Mouse (Mus musculus) 3134 (cell line): ENCODE results near the gene Tbkbp1.

ENCODE experiments used
- DNase-seq: peaks from one replicate; pipeline ENCODE4 v3.0.0-alpha.2; 2011; ENCODE audit warnings: low spot score; ENCODE audit not compliant: insufficient read length; ENCODE audit errors: extremely low read depth

The Tbkbp1 gene

GRCm38 (mm10) chr11:97160341-97160740 is 9.0 kb upstream of the Tbkbp1 start:
- DNase-seq = no peak

- DNase-seq = no peak
Measured at GRCm38 (mm10) chr11:97156999-97157398, 5.7 kb upstream of the Tbkbp1 start.

DNA sequence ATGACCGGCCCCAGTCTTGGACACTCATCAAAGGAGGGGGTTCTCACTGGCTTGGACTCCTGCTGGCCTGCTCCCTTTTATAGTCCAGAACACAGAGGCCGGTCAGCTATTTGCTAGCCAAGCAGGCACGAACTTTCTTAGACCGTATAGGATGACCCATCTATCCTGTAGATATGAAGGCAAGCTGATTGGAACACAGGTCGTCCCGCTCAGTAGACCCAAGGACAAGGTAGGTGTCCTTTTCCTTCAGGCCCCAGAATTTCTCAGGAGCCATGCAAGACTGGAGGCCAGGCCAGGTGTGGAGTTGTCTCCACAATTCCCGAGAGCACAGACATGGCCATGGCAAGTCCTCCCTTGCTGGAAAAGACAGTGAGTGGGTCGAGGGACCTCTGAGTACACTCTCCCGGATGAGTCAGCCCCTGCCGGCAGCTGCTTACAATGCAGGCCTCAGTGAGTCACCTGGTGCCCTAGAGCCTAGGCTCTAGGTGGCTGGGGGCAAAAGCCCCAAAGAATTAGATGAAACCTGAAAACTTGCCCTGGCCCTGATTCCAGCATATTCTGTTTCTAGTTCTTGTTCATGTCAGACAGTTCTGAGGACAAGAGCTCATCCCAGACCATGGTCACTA is 1.5 kb upstream of the Tbkbp1 start:
- peak; percentile 47 for DNase-seq

DNA sequence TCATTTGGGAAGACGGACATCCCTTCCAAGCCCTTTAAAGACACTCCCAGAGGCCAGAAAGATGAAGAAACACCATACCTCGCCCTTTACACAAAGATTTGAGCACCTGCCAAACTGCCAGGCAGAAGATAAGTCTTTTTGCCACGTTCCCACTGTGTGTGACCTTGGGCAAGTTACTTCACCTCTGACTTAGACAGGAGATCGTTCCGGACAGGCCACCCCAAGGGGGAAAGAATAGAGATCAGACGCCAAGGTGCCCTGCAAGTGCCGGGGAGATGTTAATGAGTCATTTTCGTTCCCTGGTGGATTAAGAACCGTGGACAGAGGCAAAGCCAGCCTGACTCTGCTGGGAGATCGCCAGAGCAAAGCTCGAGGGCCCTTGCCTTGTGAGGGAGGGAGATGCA is 730 bp upstream of the Tbkbp1 start:
- peak; percentile 34 for DNase-seq

GRCm38 (mm10) chr11:97150411-97151330 is 624 bp downstream of the Tbkbp1 start:
- no peak for DNase-seq

GRCm38 (mm10) chr11:97149995-97150410 is 1.3 kb downstream of the Tbkbp1 start:
- DNase-seq = no peak

DNA sequence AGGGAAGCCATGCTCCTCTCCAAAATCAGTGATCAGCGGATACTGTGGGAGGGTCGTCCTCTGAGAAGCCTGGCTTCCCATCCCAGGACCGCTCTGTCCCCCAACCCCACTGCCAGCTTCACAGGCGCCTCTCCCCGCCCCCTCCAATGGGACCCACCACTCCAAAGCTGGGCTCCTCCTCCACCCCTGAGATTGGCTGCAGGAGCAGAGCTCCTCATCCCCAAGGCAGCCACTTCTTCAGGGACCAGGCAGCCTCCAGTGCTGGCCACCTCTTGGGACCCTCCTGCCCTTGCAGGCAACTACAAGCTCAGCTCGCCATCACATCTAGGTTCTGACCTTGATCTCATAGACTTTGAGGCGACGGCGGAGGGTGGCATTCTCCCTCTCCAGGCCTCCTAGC is 2.3 kb downstream of the Tbkbp1 start:
- no peak for DNase-seq

DNA sequence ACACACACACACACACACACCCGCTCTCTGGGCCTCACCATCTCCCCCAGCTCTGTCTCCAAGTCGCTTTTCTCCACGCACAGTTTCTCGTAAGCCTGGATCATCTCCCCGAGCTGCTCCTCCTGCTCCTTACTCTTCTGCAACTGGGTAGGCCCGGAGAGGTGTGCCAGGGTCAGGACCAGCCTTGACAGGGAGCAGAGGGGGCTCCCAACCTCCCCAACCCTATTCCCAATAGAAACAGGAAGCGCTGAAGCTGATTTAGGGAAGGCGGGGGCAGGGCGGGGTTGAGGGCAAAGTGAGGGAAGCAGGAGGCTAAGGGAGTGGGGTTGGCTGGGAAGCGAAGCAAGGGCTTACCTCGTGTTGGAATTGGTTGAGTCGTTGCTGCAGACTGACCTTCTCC is 2.7 kb downstream of the Tbkbp1 start:
- DNase-seq = no peak

GRCm38 (mm10) chr11:97147333-97147732 is 4.0 kb downstream of the Tbkbp1 start:
- DNase-seq = no peak

- DNase-seq = peak; percentile 47
Measured at GRCm38 (mm10) chr11:97146724-97147123, 4.6 kb downstream of the Tbkbp1 start.

DNA sequence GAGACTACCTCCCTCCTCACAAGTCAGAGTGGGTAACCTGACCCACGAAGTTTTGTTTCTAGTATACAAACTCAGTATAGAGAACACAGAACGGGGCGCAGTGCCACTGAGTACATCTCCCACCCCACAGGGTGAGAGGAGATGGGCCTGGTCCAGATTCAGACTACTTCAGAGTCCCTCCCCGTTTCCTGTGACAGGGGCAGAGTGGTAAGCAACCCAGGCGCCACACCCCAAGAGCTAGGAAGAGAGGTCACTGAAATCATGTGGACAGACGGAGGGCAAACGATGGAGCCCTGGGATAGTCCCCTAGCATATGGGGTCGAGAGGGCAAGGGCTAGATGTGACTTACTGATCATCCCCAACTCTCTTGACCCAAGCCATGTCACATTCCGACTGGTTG is 5.3 kb downstream of the Tbkbp1 start:
- DNase-seq = no peak

DNA sequence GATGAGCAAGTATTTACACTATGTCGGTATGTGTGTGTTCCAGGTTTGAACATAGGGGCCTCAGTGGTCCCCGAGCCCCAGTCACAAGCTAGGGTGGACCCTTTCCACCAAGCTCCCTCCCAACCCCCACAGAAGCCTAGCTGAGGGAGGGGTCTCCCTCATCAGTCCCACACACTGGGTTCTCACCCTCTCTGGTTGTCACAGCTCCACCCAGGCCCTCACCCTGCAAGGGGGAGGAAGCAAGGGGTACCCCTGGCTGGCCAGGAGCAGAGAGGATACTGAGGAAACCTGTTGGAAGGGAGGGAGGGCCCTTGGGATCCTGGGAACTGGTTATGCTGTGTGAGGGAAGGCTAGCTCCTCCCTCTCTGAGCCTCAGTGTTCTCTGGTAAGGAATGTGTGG is 6.0 kb downstream of the Tbkbp1 start:
- no peak for DNase-seq

DNA sequence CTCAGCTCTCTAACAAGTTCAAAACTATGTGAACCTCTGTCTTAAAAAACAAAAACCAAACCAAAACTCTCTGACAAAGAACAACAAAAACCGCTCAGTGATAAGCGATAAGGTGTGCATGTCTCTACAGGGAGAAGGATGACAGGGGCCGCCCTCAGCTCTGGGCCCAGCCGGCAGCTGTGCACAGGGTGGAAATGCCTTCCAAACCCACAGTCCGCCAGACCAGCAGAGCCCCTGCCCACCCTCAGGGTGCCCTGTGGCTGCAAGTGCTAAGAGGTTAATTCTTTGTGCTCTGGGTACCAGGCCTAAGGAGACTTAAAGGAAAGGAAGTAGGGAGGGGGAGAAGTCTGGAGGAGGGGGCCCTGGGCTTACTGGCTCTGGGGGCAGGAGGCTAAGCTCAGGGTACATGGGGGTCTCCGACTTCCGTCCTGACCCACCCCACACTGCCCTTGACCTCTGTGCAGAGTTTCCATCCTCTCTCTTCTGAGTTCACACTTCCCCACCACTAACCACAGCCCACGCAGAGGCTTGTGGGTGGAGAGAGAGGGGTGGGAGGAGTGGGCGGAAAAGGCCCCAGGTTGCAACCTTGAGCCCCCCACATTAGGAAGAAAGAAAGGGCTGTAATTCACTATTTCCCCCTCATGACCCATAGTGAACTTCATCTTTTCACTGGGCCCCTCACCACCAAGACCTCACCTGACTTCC is 7.9 kb downstream of the Tbkbp1 start:
- no peak for DNase-seq

DNA sequence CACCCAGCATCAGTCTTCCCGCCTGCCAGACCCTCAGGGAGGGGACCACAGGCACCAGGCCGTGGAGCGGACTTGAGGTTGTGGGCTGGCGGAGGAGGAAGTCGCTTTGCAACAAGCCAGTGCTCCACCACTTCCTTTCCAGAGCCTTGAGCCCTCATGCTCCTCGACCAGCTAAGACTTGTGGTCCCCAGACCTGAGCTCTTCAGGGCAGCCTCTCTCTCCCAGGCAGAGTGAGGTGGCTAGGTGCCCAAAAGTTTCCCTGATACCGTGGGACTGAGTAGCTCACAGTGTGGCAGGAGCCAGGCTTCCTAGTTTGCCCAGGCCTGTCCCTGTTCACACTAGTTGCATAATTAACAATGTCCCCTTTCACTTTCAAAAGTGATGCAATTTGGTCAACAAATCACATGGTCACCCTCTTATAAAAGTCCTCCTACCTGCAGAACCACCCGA is 9.1 kb downstream of the Tbkbp1 start:
- no peak for DNase-seq

DNA sequence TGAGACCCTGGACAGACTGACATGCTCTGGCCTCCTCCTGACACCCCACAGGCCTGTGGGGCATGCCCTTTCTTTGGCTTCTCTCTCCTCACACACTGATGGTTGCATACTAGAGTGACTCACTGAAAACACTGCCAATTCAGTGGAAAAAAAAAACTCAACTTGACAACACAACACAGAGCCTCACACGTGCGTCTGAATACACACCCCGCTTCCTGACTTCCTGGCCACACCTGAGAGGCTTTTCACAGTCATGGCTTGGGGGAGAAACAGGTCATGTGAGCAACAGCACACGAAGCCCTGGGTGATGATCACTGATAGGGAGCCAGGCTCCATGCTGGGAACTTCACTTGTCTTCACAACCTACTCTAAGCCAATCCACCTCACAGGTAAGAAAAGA is 10.5 kb downstream of the Tbkbp1 start:
- peak; percentile 37 for DNase-seq

DNA sequence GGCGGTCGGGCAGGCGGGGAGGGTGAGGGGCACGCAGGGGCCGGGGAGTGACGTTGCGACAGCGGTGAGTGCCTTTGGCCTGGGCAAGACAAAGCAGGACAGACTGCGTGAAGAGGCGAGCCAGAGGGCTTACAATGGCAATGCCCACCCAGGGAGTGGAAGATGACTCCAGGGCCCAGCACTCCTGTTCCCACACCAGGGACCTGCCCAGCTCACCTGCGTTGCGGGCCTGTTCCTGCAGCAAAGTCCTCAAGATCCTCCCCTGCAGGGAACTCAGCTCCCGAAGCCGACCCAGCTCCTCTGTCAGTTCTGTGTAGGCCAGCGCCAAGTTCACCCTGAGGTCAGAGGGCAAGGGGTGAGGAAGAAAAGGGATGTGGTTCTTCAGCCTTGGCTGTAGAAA is 12.0 kb downstream of the Tbkbp1 start:
- no peak for DNase-seq

DNA sequence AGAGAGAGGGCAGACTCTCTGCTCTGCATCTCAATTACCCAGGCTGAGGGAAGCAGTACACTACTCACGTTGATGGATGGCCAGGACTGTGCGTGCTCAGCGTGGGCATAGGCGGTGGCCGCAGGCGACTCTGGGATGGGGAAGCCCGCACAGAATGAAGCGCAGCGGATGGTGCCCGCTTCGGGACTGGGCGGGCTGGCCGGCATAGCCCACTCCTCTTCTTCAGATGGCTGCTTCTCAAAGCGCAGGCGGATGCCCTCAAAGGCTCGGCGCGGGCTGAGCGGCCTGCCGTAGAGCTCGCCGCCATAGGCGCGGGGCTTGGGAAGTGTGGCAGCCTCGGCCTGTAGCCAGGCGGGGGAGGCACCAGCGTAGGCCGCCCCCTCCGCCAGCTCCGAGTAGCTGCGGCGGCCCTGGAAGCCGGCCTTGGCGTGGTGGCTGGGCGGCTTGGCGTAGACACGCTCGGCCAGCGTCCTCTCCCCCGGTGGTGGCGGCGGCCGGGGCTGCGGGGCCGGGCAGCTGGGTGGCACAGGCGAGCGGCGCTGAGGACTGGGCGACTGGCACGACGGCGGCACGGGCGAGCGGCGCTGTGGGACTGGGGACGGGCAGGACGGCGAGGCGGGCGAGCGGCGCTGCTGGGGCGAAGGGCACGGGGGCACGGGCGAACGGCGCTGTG is 12.6 kb downstream of the Tbkbp1 start:
- no peak for DNase-seq

- no peak for DNase-seq
Measured at GRCm38 (mm10) chr11:97133270-97133669, 18.0 kb downstream of the Tbkbp1 start.

GRCm38 (mm10) chr11:97132185-97132584 is 19.1 kb downstream of the Tbkbp1 start:
- no peak for DNase-seq

DNA sequence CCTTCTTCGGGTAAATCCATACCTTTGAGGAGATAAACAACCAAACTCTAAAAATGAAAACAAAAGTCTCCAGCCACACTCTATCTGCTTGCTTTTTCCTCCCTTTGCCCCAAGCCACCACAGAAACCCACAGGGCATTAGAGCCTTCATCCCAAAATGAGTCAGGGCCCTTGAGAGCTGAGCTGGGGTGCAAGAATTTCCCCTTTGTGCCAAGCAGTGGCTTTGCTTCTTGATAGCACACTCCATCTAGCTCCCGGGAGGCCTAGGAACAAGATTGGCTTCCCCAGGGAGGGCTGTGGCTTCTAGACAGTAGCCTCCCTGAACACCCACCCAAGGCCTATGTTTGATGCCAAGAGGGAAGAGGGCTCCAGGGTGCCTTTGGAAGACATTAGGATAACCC is 19.6 kb downstream of the Tbkbp1 start:
- no peak for DNase-seq

DNA sequence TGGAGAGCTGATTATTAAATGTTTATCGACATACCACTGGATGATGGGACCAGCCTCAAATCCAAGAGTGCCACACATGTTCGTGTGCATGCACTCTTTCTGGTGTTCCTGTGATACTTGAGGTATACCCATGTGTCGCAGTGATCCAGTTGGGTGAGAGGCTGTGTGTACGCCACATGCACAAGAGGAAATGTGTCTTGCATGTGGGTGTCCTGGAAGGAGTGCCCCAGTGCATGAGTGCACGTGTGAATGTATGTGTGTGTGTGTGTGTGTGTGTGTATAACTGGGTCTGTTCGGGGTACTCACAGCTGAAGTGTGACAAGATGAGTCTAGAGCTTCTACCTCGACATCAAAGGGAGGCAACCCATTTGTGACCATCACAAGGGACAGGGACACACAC is 21.0 kb downstream of the Tbkbp1 start:
- DNase-seq = no peak
